Mouse (Mus musculus) liver, postnatal 0 days (tissue): ENCODE data around the gene 1700011L22Rik. TPM values are rescaled to one million over a fixed set of nuclear protein-coding genes. Genes with fewer than 3 reads are reported as not detected.

Experiments used
- ATAC-seq: fragments of 200-750 bp; cut with Nextera tagmentation; 2 replicates; pipeline ENCODE4 v1.8.0; 2017; ENCODE audit warnings: mild to moderate bottlenecking, moderate library complexity
- DNase-seq: peaks from one replicate; pipeline ENCODE4 v3.0.0-alpha.2; 2016
- H3K27ac ChIP-seq: fragments of 300-500 bp; sonication (generic); 2 replicates; pipeline ENCODE4 v1.5.1; 2014; ENCODE audit warnings: antibody characterized with exemption, moderate library complexity, mild to moderate bottlenecking, low read depth
- H3K27me3 ChIP-seq: fragments of 300-500 bp; sonication (generic); 2 replicates; pipeline ENCODE4 v1.6.1; 2014; ENCODE audit warnings: low read length, control low read depth, mixed read lengths; ENCODE audit not compliant: insufficient read depth
- H3K36me3 ChIP-seq: fragments of 300-500 bp; sonication (generic); replicated peaks from 2 replicates; pipeline ENCODE4 v1.6.1; 2014; ENCODE audit warnings: mild to moderate bottlenecking, control low read depth, low read length, moderate library complexity, mixed read lengths; ENCODE audit not compliant: insufficient read depth
- H3K4me1 ChIP-seq: fragments of 300-500 bp; sonication (generic); 2 replicates; pipeline ENCODE4 v1.6.1; 2014; ENCODE audit warnings: antibody characterized with exemption, mild to moderate bottlenecking, control low read depth; ENCODE audit not compliant: insufficient read depth
- H3K4me2 ChIP-seq: fragments of 300-500 bp; sonication (generic); 2 replicates; pipeline ENCODE4 v1.6.1; 2014; ENCODE audit warnings: low read depth, mild to moderate bottlenecking, low read length, moderate library complexity, mixed read lengths
- H3K4me3 ChIP-seq: fragments of 300-500 bp; sonication (generic); 2 replicates; pipeline ENCODE4 v1.5.1; 2014; ENCODE audit warnings: low read depth, low read length
- H3K9ac ChIP-seq: fragments of 300-500 bp; sonication (generic); replicated peaks from 2 replicates; pipeline ENCODE4 v1.6.1; 2014; ENCODE audit warnings: mild to moderate bottlenecking, moderate library complexity
- H3K9me3 ChIP-seq: fragments of 300-500 bp; sonication (generic); 2 replicates; pipeline ENCODE4 v1.6.1; 2016; ENCODE audit warnings: mild to moderate bottlenecking, control low read depth, low read length, mixed read lengths
- CTCF ChIP-seq: sonication (generic); IDR thresholded peaks from 2 replicates; pipeline ENCODE4 v1.5.1; 2016; ENCODE audit warnings: antibody characterized with exemption, low read depth
- EP300 ChIP-seq: IDR thresholded peaks from 2 replicates; pipeline ENCODE4 v1.6.1; 2016; ENCODE audit warnings: antibody characterized with exemption, low read depth, mild to moderate bottlenecking
- WGBS: fragments of 180-500 bp; shearing (Covaris S2); extraction: QIAGEN DNeasy Blood & Tissue Kit; methylation state at CpG from one replicate; pipeline ENCODE4 v1.1.7; 2014; ENCODE audit not compliant: insufficient replicate concordance; 5-methylcytosine and 5-hydroxymethylcytosine counted together
- polyA plus RNA-seq: library from polyadenylated mRNA; unstranded; fragments of >200 nt; fragmentation: Nextera tagmentation; extraction: Ambion mirVana; gene quantifications from 2 replicates; pipeline ENCODE4 v1.2.1, GENCODE M21; 2015

1700011L22Rik gene
- polyA plus RNA-seq, 1 experiment from 2014 or later, result not detected

DNA sequence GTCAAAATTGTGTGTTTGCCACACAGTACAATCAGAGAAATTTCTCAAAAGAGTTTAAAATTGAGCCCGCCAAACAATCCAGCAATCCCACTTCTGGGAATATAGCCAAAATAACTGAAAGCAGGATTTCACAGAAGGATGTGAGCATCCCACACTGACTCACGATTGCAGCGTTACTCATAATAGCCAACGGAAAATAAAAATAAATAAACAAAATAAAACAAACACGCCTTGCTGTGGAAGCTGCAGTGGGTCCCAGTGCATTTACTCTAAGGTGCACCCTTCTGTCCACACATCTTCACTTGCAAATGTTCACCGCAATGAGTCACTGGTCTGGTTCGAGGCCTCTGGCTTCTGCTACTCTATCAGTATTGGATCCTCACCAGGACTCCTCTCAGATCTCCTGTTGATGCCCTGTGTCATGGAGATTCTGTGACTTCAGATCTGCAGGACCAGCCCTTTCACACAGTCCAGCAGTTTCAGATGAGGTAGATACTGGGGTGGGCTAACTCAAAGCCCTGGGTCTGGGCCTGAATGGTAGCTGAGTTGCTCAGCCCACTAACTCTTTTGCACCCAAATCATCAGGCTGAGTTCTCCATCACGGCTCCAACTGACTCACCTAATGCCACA lies 7.8 kb upstream of the 1700011L22Rik start:
- H3K4me2 ChIP-seq, result no peak overlapping the region
- no peak overlapping the region for H3K27ac ChIP-seq
- no peaks in the 10 kb centered on the region for H3K27me3 ChIP-seq
- H3K9me3 ChIP-seq, result no peaks in the 10 kb centered on the region
- no peak overlapping the region for H3K9ac ChIP-seq
- DNase-seq, result no peak
- ATAC-seq, result no peak
- H3K4me3 ChIP-seq, result no peak overlapping the region
- WGBS, result 74% methylated on average over 8 of the region's 8 CpGs
- no peaks in the 10 kb centered on the region for H3K36me3 ChIP-seq
- TF ChIP-seq EP300 (no peak), CTCF (no peak)
- H3K4me1 ChIP-seq, result no peaks in the 10 kb centered on the region

DNA sequence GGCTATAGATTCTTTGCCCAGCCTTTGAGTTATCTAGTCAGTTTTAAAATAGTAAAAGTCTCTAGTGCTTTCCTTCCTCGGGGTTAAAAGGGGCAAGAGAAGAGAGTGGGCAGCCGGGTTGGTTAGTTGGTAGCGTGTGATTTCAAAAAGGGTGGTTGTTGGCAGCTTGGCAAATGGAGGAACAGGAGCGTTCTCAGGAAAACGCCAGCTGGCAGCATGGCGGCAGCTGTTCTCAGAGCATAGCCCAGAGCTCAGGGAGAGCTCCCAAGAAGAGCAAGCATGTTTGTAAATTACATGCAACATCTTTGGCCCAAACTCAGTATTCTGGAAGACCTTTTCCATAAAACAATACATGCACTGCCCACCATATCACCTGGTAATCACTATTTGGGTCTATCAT lies 5.4 kb upstream of the 1700011L22Rik start:
- TF ChIP-seq EP300, result no peak
- no peak for TF ChIP-seq CTCF
- 80% methylated on average over 6 of the region's 6 CpGs for WGBS
- ATAC-seq (no peak), DNase-seq (no peak)
- no peaks in the 10 kb centered on the region for H3K27me3 ChIP-seq
- no peaks in the 10 kb centered on the region for H3K4me1 ChIP-seq
- H3K4me3 ChIP-seq, result no peak overlapping the region
- no peak overlapping the region for H3K4me2 ChIP-seq
- no peaks in the 10 kb centered on the region for H3K9me3 ChIP-seq
- no peaks in the 10 kb centered on the region for H3K36me3 ChIP-seq
- no peak overlapping the region for H3K27ac ChIP-seq
- no peak overlapping the region for H3K9ac ChIP-seq

- no peaks in the 10 kb centered on the region for H3K4me1 ChIP-seq
- ATAC-seq, result no peak
- no peak for TF ChIP-seq CTCF
- TF ChIP-seq EP300, result no peak
- H3K27me3 ChIP-seq, result no peaks in the 10 kb centered on the region
- H3K9me3 ChIP-seq, result no peaks in the 10 kb centered on the region
- no peak overlapping the region for H3K4me3 ChIP-seq
- no peaks in the 10 kb centered on the region for H3K36me3 ChIP-seq
- no peak overlapping the region for H3K27ac ChIP-seq
- H3K9ac ChIP-seq, result no peak overlapping the region
- 75% methylated on average over 2 of the region's 2 CpGs for WGBS
- H3K4me2 ChIP-seq, result no peak overlapping the region
- DNase-seq, result no peak
Measured at GRCm38 (mm10) chr8:79243422-79243821, 4.9 kb downstream of the 1700011L22Rik start.

DNA sequence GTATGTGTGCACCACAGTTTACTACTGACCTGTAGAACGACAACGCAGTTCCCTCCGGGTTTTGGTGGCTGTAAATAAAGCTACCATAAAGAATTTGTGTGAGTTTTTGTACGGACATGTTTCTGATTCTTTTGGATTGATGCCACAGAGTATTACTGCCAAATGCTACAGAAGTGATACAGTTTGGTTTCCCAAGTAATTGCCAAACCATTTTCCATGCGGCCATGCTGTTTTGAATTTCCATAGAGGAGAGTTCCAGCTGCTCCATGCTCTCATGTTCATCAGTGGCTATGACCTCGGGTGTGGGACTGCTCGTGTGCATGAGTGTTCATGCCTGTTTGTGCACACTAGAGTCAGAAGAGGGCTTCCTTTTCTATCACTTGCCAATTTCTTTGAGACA lies 8.4 kb downstream of the 1700011L22Rik start:
- no peaks in the 10 kb centered on the region for H3K9me3 ChIP-seq
- 71% methylated on average over 7 of the region's 7 CpGs for WGBS
- no peak for ATAC-seq

DNA sequence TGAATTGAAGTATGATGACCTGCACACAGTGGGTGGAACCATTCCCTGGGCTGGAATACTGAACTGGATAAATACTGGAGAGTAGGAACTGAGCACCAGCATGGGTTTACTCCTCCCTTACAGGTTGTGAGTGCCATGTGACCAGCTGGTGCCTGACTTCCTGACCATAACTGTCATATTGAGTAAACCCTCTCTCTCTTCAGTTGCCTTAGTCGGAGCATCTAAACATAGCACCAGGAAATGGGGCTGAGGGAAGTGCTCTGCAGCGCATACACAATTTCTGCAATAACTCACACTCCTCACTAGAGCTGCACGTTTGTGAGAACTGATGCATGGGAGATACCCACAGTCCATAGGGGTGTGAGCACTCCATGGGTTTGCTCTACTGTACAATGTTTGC lies 9.1 kb downstream of the 1700011L22Rik start:
- Histone ChIP-seq H3K9ac (no peak overlapping the region), H3K27me3 (no peaks in the 10 kb centered on the region), H3K4me1 (no peaks in the 10 kb centered on the region), H3K27ac (no peak overlapping the region), H3K4me3 (no peak overlapping the region), H3K9me3 (no peaks in the 10 kb centered on the region), H3K36me3 (no peaks in the 10 kb centered on the region), H3K4me2 (no peak overlapping the region)
- no peak for DNase-seq
- no peak for TF ChIP-seq EP300
- TF ChIP-seq CTCF, result no peak
- ATAC-seq, result no peak
- 26% methylated on average over 3 of the region's 3 CpGs for WGBS

More for the DNA sequence above, 8.4 kb downstream of the 1700011L22Rik start:
- Histone ChIP-seq H3K27me3 (no peaks in the 10 kb centered on the region), H3K36me3 (no peaks in the 10 kb centered on the region), H3K4me3 (no peak overlapping the region), H3K9ac (no peak overlapping the region), H3K4me1 (no peaks in the 10 kb centered on the region), H3K27ac (no peak overlapping the region), H3K4me2 (no peak overlapping the region)
- no peak for TF ChIP-seq CTCF
- no peak for TF ChIP-seq EP300
- no peak for DNase-seq

DNA sequence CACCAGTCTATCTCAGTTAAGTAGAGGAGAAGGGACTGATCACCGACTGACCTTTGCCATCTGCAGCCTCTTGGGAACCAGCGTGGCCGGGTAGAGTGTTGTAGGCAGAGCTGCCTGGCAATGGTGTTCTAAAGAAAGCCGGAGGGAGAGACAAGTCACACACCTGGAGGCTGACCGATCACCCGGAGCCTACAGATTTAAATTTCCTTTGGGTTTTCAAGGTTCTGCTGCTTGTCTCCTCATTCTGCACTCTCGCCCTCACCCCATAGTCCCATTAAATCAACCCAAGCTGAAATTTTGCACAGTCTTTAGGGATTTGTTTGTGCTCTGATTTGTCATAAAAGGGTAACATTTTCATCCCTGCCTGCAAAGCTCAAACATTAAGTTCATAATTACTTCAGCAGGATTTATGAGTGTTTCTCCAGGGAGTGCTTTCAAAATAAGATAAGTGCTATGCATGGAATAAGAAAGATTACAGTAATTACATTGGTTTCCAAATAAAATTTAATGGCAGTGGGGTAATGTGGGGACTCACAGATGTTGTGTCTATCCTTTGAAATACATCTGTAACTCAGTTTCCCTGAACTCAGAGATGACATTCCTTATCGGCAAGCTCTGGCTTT lies 19.0 kb downstream of the 1700011L22Rik start:
- 81% methylated on average over 8 of the region's 8 CpGs for WGBS
- ATAC-seq (no peak), DNase-seq (no peak)
- Histone ChIP-seq H3K4me1 (no peaks in the 10 kb centered on the region), H3K9me3 (no peaks in the 10 kb centered on the region), H3K4me2 (no peak overlapping the region), H3K4me3 (no peak overlapping the region), H3K27ac (no peak overlapping the region), H3K36me3 (no peaks in the 10 kb centered on the region), H3K9ac (no peak overlapping the region), H3K27me3 (no peaks in the 10 kb centered on the region)
- TF ChIP-seq EP300 (no peak), CTCF (no peak)
